Mouse (Mus musculus) midbrain, embryonic 13.5 days (tissue): ENCODE measurements around the gene Slc17a6. TPM values are rescaled to one million over a fixed set of nuclear protein-coding genes. Genes with fewer than 3 reads are reported as not detected.
A peak's percentile ranks its signal among the peaks of the same experiment; 100 is the strongest.

ENCODE experiments used
- ATAC-seq: fragments of 200-750 bp; cut with Nextera tagmentation; 2 replicates; pipeline ENCODE4 v1.8.0; 2017; ENCODE audit warnings: mild to moderate bottlenecking, moderate TSS enrichment, moderate library complexity
- H3K27ac ChIP-seq: fragments of 300-500 bp; sonication (generic); 2 replicates; pipeline ENCODE4 v1.5.1; 2015; ENCODE audit warnings: inconsistent platforms, mild to moderate bottlenecking, moderate library complexity
- H3K27me3 ChIP-seq: fragments of 300-500 bp; sonication (generic); 2 replicates; pipeline ENCODE4 v1.6.1; 2015; ENCODE audit warnings: mild to moderate bottlenecking, inconsistent platforms
- H3K36me3 ChIP-seq: fragments of 300-500 bp; sonication (generic); 2 replicates; pipeline ENCODE4 v1.6.1; 2015; ENCODE audit warnings: mild to moderate bottlenecking, inconsistent platforms
- H3K4me1 ChIP-seq: fragments of 300-500 bp; sonication (generic); replicated peaks from 2 replicates; pipeline ENCODE4 v1.6.1; 2015; ENCODE audit warnings: inconsistent platforms
- H3K4me2 ChIP-seq: fragments of 300-500 bp; sonication (generic); replicated peaks from 2 replicates; pipeline ENCODE4 v1.6.1; 2015; ENCODE audit warnings: moderate library complexity, mild to moderate bottlenecking, inconsistent platforms
- H3K4me3 ChIP-seq: fragments of 300-500 bp; sonication (generic); replicated peaks from 2 replicates; pipeline ENCODE4 v1.5.1; 2015; ENCODE audit warnings: mild to moderate bottlenecking, inconsistent platforms
- H3K9ac ChIP-seq: fragments of 300-500 bp; sonication (generic); replicated peaks from 2 replicates; pipeline ENCODE4 v1.6.1; 2015; ENCODE audit warnings: mild to moderate bottlenecking, inconsistent platforms
- H3K9me3 ChIP-seq: fragments of 300-500 bp; sonication (generic); 2 replicates; pipeline ENCODE4 v1.6.1; 2016; ENCODE audit warnings: mild to moderate bottlenecking, inconsistent platforms
- WGBS: fragments of 180-500 bp; shearing (Covaris S2); methylation state at CpG from one replicate; pipeline ENCODE4 v1.1.7; 2015; 5-methylcytosine and 5-hydroxymethylcytosine counted together
- polyA plus RNA-seq: library from polyadenylated mRNA; unstranded; fragments of >200 nt; fragmentation: Nextera tagmentation; extraction: Ambion mirVana; gene quantifications from 2 replicates; pipeline ENCODE4 v1.2.1, GENCODE M21; 2015

Slc17a6 gene
- 76.8 and 92.2 TPM in 2 replicates for polyA plus RNA-seq

- WGBS = under 1% methylated on average over 23 of the region's 23 CpGs
- H3K4me3 ChIP-seq = peak within 1 kb of the TSS; percentile 47
- H3K4me2 ChIP-seq = peak within 1 kb of the TSS; percentile 51
- peak within 1 kb of the TSS; percentile 92 for H3K27ac ChIP-seq
- ATAC-seq = peak; percentile 70
- peak within 1 kb of the TSS; percentile 70 for H3K9ac ChIP-seq
- H3K9me3 ChIP-seq = no peaks in the 10 kb centered on the region
- H3K36me3 ChIP-seq = no peaks in the 10 kb centered on the region
- H3K4me1 ChIP-seq = peaks cover 16% of the 10 kb centered on the region
- peaks cover 53% of the 10 kb centered on the region for H3K27me3 ChIP-seq
These were observed at the start of gene Slc17a6 for GRCm38 (mm10) chr7:51621694-51622145. TSS of gene Slc17a6 (plus strand) at chr7:51622006.

DNA sequence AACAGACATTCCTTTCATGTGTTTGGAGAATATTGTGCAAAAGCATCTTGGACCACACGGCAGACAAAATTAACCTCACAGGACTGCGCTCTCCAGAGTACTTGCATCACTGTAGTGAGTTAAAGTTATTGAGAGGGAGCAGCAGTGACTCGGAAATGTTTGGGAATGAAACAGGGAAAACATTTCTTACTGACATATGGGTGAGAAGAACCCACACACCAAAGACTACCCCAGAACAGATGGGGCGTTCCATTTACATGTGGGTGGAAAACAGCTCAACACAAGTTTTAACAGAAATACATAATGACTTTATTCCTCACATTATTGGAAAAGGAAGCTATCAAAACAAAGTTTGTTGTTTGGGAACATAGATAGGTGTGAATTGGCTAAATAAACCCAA lies 21.8 kb upstream of the Slc17a6 start:
- no peaks in the 10 kb centered on the region for H3K4me1 ChIP-seq
- H3K4me3 ChIP-seq = no peak overlapping the region
- H3K27ac ChIP-seq = no peak overlapping the region
- no peak for ATAC-seq
- H3K4me2 ChIP-seq = no peak overlapping the region
- WGBS = 90% methylated on average over 4 of the region's 4 CpGs
- no peaks in the 10 kb centered on the region for H3K9me3 ChIP-seq
- H3K9ac ChIP-seq = no peak overlapping the region
- H3K27me3 ChIP-seq = no peaks in the 10 kb centered on the region
- H3K36me3 ChIP-seq = no peaks in the 10 kb centered on the region

DNA sequence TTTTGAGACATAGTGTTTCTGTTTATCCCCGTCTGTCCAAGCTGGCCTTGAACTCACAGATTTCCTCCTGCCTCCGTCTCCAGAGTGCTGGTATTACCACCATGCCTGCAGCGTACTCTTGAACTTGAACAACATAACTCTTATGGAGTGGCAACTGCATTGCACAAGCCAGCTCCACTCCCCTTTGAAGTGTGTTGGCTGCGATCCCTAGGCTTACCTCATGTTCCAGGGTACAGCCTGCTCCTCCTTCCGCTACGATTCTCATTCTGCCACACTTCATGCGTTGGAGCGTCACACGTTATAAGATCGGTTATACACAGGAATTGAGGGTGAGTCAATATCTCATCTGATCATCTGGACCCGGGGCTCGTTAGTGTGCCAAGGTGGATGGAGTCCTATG lies 18.1 kb upstream of the Slc17a6 start:
- Histone ChIP-seq H3K4me2 (no peak overlapping the region), H3K27ac (no peak overlapping the region), H3K9ac (no peak overlapping the region), H3K9me3 (no peaks in the 10 kb centered on the region), H3K36me3 (no peaks in the 10 kb centered on the region), H3K4me1 (no peaks in the 10 kb centered on the region), H3K27me3 (no peaks in the 10 kb centered on the region), H3K4me3 (no peak overlapping the region)
- WGBS = 89% methylated on average over 12 of the region's 12 CpGs
- ATAC-seq = no peak

DNA sequence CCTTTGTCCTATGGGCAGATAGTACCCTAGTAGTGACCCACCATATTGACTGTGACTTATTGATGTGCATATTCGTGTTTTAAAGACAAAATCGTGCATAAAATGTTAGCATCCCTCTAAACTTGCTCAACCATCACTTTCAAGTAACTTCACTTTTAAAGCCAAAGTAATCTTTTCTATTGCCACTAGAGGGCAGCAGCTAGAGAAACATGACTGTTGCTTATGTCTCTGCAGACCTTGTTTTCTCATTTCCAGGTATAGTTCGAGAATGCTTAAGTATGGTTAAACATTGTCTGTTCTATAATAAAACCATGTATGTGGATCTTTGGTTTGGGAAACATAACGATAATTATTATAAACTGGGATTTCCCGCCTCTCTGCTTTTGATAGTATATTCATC lies 7.4 kb upstream of the Slc17a6 start:
- H3K27me3 ChIP-seq = no peaks in the 10 kb centered on the region
- H3K27ac ChIP-seq = no peak overlapping the region
- no peak overlapping the region for H3K4me3 ChIP-seq
- WGBS = 37% methylated on average over 5 of the region's 5 CpGs
- ATAC-seq = no peak
- H3K9me3 ChIP-seq = no peaks in the 10 kb centered on the region
- H3K9ac ChIP-seq = no peak overlapping the region
- peaks cover 9% of the 10 kb centered on the region for H3K4me1 ChIP-seq
- H3K36me3 ChIP-seq = no peaks in the 10 kb centered on the region
- H3K4me2 ChIP-seq = no peak overlapping the region

- no peak for ATAC-seq
- H3K4me1 ChIP-seq = peaks cover 14% of the 10 kb centered on the region
- 0 out of 2 replicates have a peak overlapping the region, but pooled peaks have one; percentile 28 for H3K9ac ChIP-seq
These were observed 3.9 kb upstream of the Slc17a6 start for GRCm38 (mm10) chr7:51617941-51618340.

GRCm38 (mm10) chr7:51618412-51618811 lies 3.4 kb upstream of the Slc17a6 start:
- H3K4me1 ChIP-seq = peaks cover 14% of the 10 kb centered on the region
- no peak overlapping the region for H3K9ac ChIP-seq
- H3K4me3 ChIP-seq = no peak overlapping the region
- ATAC-seq = no peak
- H3K27me3 ChIP-seq = peaks cover 24% of the 10 kb centered on the region
- H3K4me2 ChIP-seq = peak overlapping the region; percentile 27
- WGBS = 25% methylated on average over 2 of the region's 2 CpGs
- no peaks in the 10 kb centered on the region for H3K9me3 ChIP-seq
- no peaks in the 10 kb centered on the region for H3K36me3 ChIP-seq
- H3K27ac ChIP-seq = peak overlapping the region; percentile 61

More at GRCm38 (mm10) chr7:51617941-51618340, 3.9 kb upstream of the Slc17a6 start:
- H3K4me2 ChIP-seq = peak overlapping the region; percentile 39
- peaks cover 23% of the 10 kb centered on the region for H3K27me3 ChIP-seq
- no peak overlapping the region for H3K4me3 ChIP-seq
- H3K9me3 ChIP-seq = no peaks in the 10 kb centered on the region
- no peaks in the 10 kb centered on the region for H3K36me3 ChIP-seq
- H3K27ac ChIP-seq = peak overlapping the region; percentile 76

DNA sequence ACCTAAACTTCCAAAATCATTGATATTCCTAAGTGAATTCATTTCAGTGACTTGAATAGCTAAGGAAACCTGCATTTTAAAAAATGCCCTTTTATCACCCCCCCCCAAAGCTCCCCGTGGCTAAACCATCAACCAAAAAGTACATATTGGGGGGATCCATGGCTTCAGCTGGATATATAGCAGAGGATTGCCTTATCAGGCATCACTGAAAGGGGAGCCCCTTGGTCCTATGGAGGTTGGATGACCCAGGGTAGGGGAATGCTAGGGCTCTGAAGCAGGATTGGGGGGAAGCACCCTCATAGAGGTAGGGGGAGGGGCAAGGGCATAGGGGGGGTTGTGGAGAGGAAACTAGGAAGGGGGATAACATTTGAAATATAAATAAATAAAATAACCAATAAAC lies 1.8 kb upstream of the Slc17a6 start:
- WGBS = 36% methylated on average over 1 of the region's 1 CpGs
- peaks cover 39% of the 10 kb centered on the region for H3K27me3 ChIP-seq
- ATAC-seq = no peak
- peak overlapping the region; percentile 62 for H3K27ac ChIP-seq
- H3K9me3 ChIP-seq = no peaks in the 10 kb centered on the region
- H3K4me2 ChIP-seq = peak overlapping the region; percentile 46
- H3K4me1 ChIP-seq = peaks cover 14% of the 10 kb centered on the region
- H3K36me3 ChIP-seq = no peaks in the 10 kb centered on the region
- 0 out of 2 replicates have a peak overlapping the region, but pooled peaks have one; percentile 23 for H3K9ac ChIP-seq
- peak overlapping the region; percentile 2; the same call in 1 of the 2 replicates for H3K4me3 ChIP-seq

DNA sequence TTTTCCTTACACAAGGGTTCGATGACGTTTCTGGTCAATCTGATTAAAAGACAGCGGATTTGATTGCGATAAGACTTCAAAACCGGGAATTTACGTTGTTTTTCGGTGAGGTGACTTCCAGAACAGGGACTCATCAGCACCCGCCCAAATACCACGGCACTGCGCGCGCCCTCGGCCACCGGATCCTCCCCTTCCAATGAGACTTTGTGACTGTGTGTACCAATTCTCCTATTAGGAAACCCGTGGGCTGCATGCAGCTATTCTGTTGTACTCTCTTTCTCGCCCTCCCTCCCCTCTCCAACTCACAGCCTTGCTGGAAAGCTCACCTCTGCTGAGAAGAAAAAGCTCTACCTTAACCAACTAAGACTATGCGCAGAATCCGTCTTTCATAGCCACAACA lies 390 bp downstream of the Slc17a6 start:
- H3K36me3 ChIP-seq = no peaks in the 10 kb centered on the region
- WGBS = 1% methylated on average over 18 of the region's 18 CpGs
- ATAC-seq = peak; percentile 40
- H3K9me3 ChIP-seq = no peaks in the 10 kb centered on the region
- H3K4me3 ChIP-seq = peak overlapping the region; percentile 47
- H3K4me1 ChIP-seq = peaks cover 20% of the 10 kb centered on the region
- H3K4me2 ChIP-seq = peak overlapping the region; percentile 42
- peaks cover 57% of the 10 kb centered on the region for H3K27me3 ChIP-seq
- H3K9ac ChIP-seq = peak overlapping the region; percentile 70
- peak overlapping the region; percentile 92 for H3K27ac ChIP-seq

DNA sequence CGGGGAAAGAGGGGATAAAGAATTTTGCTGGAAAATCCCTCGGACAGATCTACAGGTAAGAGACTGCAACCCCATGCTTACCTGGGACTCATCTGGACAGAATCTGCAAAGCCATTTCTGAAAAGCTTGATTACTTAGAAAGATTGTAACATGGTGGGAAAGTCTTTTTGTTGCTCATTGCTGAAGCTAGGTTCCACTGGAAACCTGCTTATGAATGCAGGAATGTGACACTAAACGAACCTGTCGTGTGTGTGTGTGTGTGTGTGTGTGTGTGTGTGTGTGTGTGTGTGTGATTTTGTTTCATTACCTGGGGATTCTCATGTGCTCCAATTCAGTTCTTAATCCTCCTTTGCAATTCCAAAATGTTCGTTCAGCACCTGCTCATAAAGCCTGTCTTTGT lies 860 bp downstream of the Slc17a6 start:
- no peaks in the 10 kb centered on the region for H3K36me3 ChIP-seq
- WGBS = 2% methylated on average over 5 of the region's 5 CpGs
- peaks cover 62% of the 10 kb centered on the region for H3K27me3 ChIP-seq
- peak overlapping the region; percentile 70 for H3K9ac ChIP-seq
- peak overlapping the region; percentile 47 for H3K4me3 ChIP-seq
- H3K27ac ChIP-seq = peak overlapping the region; percentile 92
- H3K9me3 ChIP-seq = no peaks in the 10 kb centered on the region
- no peak for ATAC-seq
- H3K4me2 ChIP-seq = peak overlapping the region; percentile 42
- peaks cover 22% of the 10 kb centered on the region for H3K4me1 ChIP-seq

- no peaks in the 10 kb centered on the region for H3K9me3 ChIP-seq
- no peaks in the 10 kb centered on the region for H3K36me3 ChIP-seq
- peak overlapping the region; percentile 55 for H3K4me3 ChIP-seq
- H3K27ac ChIP-seq = peak overlapping the region; percentile 97
- peaks cover 72% of the 10 kb centered on the region for H3K27me3 ChIP-seq
- H3K9ac ChIP-seq = peak overlapping the region; percentile 82
- ATAC-seq = peak; percentile 24
- under 1% methylated on average over 4 of the region's 4 CpGs for WGBS
- peaks cover 17% of the 10 kb centered on the region for H3K4me1 ChIP-seq
- peak overlapping the region; percentile 66 for H3K4me2 ChIP-seq
These were observed 2.6 kb downstream of the Slc17a6 start for GRCm38 (mm10) chr7:51624336-51624897.

- Histone ChIP-seq H3K27ac (peak overlapping the region; percentile 97), H3K4me3 (peak overlapping the region; percentile 55), H3K9me3 (no peaks in the 10 kb centered on the region), H3K9ac (peak overlapping the region; percentile 82), H3K4me2 (peak overlapping the region; percentile 66), H3K4me1 (peaks cover 11% of the 10 kb centered on the region), H3K27me3 (peaks cover 76% of the 10 kb centered on the region), H3K36me3 (no peaks in the 10 kb centered on the region)
- peak; percentile 37; the same call in 1 of the 2 replicates for ATAC-seq
- WGBS = under 1% methylated on average over 23 of the region's 23 CpGs
These were observed 3.4 kb downstream of the Slc17a6 start for GRCm38 (mm10) chr7:51625161-51625560.

DNA sequence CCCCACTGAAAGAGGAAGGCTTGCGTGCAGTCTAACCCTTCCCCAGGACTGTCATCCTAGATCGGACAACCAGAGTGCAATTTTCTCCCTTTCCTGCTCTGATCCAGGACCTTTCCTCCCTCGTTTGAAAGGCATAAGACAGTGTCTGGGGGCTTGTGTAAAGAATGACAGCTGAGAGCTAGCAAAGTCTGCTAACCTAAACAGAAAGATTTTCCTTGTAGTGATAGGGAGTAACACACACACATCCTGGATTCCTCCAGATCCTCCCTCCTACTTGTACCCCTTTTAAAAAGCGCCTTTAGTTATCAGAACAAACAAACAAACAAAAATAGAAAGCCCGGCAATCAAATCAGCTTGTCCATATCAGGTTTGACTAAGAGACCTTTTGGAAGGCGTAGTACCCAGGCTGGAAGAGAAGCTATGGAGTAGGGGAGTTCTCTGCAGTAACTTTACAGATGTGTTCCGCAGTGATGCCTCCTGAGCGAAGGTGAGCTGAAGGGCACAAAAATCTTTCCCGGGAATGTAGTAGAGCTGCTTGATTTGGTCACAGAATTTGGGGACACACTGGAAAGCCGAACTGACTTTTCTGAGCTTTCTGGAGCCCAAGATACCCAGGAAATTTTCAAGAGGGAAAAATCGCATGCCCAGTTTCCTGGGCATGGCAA lies 3.9 kb downstream of the Slc17a6 start:
- Histone ChIP-seq H3K4me1 (peaks cover 11% of the 10 kb centered on the region), H3K27me3 (peaks cover 77% of the 10 kb centered on the region), H3K9ac (peak overlapping the region; percentile 82), H3K4me2 (peak overlapping the region; percentile 66), H3K4me3 (peak overlapping the region; percentile 55), H3K9me3 (no peaks in the 10 kb centered on the region), H3K27ac (peak overlapping the region; percentile 97), H3K36me3 (no peaks in the 10 kb centered on the region)
- WGBS = 3% methylated on average over 11 of the region's 11 CpGs
- no peak for ATAC-seq
